Mouse (Mus musculus) cerebellum, adult 8-10 months (tissue): Measurements from ENCODE around the gene Slc22a5.
A peak's percentile ranks its signal among the peaks of the same experiment; 100 is the strongest.

Source experiments
- DNase-seq: peaks from one replicate; pipeline ENCODE4 v3.0.0; 2022

Slc22a5 gene

GRCm38 (mm10) chr11:53839663-53840642, 51.5 kb downstream of the Slc22a5 start:
- no peak for DNase-seq

DNA sequence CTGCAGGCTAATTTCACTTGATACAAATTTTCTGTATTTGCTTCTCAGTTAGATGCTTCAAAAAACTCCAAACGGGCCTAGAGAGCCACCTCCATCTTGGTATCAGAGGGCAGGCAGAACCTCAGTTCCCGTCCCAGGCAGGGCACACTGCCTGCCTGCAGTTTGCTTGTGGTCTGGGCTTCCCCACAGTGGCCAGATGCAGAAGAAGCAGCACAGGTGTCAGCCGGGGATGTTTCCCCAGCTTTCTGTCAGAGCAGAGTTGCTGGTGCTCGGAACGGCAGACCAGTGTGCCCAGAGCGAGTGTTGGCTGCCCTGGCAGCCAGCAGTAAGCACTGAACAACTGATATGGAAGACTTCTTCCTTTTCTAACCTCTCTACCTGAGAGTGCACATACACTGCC, 52.3 kb downstream of the Slc22a5 start:
- DNase-seq = no peak

- DNase-seq = no peak
Measured at GRCm38 (mm10) chr11:53837731-53838130, 53.7 kb downstream of the Slc22a5 start.

- DNase-seq = no peak
Measured at GRCm38 (mm10) chr11:53835379-53836010, 56.0 kb downstream of the Slc22a5 start.

GRCm38 (mm10) chr11:53825409-53825808, 66.1 kb downstream of the Slc22a5 start:
- DNase-seq = no peak

DNA sequence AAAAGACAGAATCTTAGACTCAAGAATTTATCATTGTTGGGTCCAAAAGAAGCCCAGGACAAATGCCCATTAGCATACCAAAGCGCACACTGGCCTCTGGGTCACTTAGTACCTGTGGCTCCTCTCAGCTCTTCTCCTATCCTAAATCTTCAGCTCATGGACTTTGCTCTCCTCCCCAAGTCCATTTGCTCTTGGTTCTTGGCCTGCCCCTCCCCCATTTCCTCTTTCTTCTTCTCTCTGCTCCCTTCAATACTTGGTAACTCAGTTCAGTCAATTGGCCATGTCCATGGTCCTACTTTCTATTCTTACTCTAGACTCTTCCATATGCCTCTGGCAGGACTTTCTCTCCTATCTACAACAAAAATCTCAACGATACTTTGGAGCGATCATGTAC, 69.5 kb downstream of the Slc22a5 start:
- no peak for DNase-seq

DNA sequence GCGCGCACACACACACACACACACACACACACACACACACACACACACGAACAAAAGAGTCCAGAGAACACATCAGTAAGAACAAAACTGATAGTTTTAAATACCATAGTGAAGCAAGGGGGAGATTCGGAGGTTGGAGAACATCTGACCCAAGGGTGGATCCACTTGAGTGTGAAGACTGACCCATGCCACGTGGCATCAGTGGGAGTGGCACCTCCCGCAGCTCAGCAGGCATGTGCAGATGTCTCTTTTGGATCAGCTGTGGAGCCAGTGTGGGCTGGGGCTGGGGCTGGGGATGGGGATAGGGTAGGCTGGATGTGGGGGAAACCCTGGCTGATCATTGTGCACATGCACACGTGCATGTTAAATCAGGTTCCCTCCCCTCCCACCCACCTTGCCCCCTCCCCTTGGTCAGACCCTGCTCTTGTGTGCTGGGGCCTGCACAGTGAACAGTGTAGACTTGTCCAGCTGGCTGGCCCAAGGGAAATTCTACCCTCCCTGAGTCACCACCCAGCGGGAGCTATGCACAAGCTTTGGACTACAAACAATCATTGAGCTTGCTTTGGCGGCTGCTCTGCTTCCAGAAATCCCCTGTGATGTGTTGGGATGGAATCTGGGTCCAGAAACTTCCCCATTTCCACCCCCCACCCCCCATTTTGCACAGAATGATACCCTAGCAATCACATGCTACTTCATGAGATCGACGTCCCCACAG, 70.1 kb downstream of the Slc22a5 start:
- no peak for DNase-seq

GRCm38 (mm10) chr11:53820516-53821170, 70.8 kb downstream of the Slc22a5 start:
- no peak for DNase-seq

DNA sequence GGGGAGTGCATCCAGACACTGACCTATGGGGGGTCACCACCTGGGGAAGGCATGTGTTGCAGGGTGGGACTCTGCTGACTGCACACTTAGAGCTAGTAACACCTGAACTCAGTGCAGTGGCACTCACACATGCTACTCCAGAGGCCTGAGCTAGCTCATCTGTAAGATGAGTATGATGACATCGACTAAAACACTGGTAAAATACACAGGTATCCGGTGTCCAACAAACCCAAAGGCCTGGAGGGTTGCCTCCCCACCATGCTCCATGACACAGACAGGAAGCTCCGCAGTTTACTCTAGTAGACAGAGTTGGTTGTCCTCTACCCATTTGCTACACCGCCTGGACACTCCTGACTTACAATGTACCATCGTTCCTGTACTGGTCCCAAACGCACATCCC, 71.9 kb downstream of the Slc22a5 start:
- no peak for DNase-seq

DNA sequence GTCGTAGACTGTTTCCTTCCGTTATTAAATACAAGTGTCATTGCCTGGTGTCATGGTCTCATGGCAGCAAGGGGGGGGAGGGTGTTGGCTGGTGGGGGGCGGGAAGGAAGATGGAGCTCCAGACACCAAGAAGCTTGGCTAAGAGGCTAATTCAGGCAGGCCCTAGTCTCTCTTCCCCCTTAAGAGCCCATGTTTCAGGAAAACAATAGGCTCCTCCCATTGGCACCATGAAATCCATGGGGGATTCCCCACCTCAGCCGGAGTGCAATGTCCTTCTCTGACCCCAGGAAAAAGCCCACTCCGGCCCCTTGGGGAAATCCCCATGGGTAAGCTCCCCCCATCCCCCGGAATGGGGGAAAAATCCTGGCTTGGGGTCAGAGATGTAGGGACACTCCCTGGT, 72.7 kb downstream of the Slc22a5 start:
- DNase-seq = no peak

DNA sequence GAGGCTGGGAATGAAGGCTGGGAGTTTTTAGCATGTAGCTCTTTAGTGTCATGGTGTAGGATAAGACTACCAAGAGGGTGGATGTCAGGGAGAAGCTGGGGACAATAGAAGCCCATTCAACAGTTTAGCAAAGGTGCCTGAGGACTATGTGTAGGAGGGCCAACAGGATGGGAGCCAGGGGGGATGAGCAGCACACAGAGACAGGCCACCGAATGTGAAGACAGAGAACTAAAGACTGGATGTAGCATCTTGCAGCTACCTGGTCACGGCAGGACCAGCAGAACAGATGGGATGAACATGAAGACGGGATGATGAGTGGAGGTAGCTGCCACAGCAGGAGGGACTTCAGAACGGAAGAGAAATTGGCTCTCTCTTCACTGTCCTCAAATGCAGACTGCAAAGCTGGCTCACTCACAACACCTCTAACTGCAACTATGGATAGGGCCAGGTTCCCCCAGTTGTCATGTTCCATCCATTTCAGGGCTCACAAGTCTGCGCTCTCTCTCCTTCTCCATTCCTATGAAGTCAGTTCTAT, 74.6 kb downstream of the Slc22a5 start:
- DNase-seq = peak; percentile 28

DNA sequence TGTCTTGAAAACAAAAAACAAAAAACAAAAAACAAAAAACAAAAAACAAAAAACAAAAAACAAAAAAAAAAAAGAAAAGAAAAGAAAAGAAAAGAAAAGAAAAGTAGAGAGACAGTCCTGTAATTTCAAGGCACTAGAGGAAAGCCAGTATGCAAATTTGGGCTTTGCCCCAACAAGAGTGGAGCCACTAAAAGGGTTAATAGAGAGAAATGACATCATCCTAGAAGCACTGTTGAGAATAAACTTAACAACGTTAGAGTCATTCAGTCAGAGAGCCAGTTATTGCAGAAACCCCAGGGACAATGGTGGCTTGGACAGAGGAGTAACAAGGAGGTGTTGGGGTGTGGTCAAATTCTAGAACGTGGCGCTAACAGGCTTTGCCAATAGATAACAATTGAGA, 76.7 kb downstream of the Slc22a5 start:
- no peak for DNase-seq
